Mouse (Mus musculus): Measurements from ENCODE around the gene 4933421I07Rik.

4933421I07Rik gene

DNA sequence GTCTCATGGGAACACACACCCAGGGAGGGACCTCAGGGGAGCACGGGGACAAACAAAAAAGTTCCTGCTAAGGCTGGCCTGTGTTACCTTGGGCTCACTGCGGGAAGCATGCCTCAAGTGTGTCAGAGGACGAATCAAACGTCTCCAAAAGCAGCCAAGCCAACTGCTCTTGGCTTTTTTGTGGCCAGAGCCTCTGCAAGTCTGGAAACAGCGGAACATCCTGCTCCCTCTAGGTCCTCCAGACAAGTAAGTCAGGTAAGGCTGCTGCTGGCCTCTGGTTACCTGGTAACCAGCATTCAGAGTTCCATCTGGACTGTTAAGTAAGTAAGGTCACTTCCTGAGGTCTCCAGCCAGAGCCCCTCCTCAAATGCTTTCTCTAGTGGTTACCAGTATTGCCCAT lies at the start of gene 4933421I07Rik:
TSS of gene 4933421I07Rik (minus strand) at position 271 of the 400 bp plus-strand sequence.
- no peak for DNase-seq

DNA sequence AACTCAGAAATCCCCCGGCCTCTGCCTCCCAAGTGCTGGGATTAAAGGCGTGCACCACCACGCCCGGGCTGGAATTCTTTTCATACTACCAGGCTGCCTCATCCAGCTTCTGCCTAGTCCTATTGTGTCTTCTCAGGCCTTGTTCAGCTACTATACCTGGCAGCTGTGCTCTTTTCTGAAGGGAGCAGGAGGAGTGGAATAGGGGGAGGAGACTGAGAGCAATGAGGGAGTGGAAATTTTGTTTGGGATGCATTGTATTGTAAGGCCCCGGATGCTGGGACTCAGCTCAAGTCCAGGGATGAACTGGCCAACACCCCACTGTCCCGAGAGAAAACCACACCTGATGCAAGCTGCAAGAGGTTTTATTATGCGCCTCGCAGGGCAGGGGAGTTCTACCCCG lies 49.4 kb upstream of the 4933421I07Rik start:
- no peak for DNase-seq

DNA sequence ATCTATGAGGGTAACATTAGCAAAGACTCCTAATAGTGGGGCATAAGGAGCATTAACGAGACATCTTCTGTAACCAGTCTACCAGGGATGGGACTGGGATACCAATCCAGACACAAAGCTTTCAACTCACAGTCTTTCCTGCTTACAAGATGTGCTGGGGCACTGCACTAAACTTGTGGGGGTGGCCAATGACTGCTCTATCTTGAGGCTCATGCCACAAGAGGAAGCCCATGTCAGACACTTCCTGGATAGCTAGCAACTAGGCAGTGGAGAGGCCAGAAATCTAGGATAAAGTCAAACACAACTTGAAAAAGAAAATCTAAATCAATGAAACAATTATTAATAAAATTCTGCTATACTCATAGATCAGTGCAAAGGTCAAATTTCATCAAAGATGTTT lies 48.3 kb upstream of the 4933421I07Rik start:
- no peak for DNase-seq

DNA sequence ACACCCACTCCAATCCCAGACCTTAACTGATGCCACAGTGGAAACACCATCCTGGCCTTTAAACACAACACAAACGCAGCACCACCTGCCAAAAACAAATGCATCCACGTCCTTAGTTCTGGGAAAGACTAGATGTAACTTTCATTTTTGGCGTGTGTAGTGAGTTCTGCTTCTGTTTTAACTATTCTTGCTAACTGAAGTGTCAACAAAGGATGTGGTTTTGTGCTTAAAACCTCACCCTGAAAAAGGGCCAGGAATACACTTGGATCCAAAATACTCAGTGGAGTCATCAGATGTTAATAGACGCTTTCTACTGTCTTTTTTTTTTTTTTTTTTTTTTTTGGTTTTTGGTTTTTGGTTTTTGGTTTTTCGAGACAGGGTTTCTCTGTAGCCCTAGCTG lies 42.9 kb upstream of the 4933421I07Rik start:
- DNase-seq = no peak

DNA sequence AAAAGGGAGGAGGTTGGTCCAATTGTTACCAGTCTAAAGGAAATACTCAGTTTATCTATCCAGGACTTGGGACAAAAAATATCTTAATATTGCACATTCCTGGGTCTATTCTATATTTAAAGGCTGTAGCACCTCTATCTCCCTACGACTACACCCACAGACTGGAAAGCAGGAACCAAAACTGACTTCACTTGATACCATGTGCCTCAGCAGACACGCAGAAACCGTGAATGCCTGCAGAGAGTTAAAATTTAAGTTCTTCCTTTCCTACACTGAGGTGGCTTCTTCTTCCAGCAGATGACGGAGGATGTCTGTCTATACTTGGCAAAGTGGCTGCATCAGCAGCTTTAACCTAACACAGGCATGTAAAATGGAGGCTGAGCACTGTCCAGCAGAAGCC lies 42.4 kb upstream of the 4933421I07Rik start:
- DNase-seq = no peak

DNA sequence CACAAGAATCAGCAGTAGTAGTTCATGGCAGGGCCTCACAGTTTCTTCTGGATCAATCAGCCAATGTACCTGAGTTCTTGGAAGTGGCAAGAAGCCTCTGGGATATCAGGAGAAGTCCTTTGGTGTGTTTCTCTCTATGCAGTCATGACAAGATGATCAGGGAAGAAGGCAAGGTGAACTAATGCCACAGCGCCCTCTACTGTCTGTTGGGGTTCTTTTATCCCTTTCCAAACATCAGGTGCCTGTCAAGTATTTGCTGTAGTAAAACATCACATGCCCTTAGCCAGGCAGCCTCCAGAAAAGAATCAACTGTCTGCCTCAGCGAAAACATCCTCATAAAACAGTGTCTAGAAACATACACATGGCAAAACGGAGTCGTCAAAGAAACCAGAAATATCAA lies 6.7 kb upstream of the 4933421I07Rik start:
- no peak for DNase-seq

DNA sequence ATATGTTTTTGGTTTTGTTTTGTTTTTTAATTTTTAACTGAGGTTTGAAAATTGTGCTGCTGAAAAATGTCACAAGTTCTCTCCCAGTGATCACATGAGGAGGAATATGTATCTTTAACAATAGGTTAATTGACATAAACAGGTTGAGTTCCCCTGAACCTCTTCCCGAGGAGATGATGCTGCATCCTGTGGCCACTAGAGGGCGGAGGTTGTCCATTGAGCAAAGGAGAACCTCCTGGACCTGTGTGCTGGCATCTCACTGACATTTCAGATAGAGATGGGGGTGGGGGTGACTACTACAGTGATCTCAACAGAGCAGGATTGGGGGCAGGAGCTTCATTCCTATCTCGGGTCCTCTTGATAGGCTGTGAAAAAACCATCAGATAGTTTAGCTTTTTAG lies 2.7 kb upstream of the 4933421I07Rik start:
- no peak for DNase-seq

DNA sequence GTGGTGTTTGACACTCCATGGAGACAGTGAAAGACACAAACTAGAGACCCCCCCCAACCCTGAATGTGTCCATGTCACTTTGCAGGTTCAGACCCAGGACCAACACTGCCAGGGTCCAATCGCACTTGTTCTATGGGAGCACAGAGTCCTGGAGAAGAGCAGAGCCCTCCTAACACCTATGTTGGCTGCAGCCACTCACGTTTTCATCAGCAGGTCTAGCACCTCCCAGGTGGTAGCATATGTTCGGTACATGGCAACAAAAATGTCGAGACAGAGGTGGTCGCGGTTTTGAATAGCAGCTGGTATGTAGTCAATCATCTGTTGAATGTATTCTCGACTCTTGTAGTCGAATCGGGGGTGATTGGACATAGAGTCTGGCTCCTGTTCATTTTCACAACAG lies 568 bp downstream of the 4933421I07Rik start:
- DNase-seq = no peak
